Mouse (Mus musculus): ENCODE results near the gene Polh. TPM values are rescaled to one million over a fixed set of nuclear protein-coding genes. Genes with fewer than 3 reads are reported as not detected.

Gene Polh
- total RNA-seq, 2 experiments from 2014 or later, result 25.5 to 31.4 TPM

DNA sequence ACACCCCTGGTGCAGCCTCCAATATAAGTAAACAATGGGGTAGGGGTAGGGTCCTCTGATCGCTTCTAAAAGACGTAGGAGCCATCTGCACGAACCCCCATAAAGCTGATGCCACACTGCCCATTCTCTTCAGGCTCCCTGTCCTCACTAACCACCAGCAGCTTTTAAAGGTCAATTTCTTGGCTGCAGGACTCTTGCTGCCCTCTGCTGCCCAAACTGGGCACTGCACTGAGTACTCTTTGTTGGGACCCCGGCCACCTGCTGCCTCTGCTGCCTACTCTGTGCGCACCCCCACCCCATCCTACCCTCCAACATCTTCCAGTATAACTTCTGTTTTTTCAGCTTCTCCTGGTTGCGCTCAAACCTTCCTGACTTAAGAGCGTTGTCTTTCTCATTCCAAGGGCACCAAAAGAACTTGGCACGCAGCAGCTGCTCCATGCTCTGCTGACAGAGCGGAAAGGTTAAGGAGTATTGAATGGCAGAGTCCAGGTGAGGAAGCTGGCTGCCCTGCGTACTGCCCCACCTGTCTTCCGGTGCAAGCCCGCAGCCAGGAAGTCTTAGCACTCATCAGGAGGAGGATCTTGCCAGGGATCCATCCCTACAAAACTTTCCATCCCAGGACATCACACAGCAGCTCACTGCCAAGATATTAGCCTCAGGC lies 70.3 kb downstream of the Polh start:
- peak; percentile 89 for DNase-seq

DNA sequence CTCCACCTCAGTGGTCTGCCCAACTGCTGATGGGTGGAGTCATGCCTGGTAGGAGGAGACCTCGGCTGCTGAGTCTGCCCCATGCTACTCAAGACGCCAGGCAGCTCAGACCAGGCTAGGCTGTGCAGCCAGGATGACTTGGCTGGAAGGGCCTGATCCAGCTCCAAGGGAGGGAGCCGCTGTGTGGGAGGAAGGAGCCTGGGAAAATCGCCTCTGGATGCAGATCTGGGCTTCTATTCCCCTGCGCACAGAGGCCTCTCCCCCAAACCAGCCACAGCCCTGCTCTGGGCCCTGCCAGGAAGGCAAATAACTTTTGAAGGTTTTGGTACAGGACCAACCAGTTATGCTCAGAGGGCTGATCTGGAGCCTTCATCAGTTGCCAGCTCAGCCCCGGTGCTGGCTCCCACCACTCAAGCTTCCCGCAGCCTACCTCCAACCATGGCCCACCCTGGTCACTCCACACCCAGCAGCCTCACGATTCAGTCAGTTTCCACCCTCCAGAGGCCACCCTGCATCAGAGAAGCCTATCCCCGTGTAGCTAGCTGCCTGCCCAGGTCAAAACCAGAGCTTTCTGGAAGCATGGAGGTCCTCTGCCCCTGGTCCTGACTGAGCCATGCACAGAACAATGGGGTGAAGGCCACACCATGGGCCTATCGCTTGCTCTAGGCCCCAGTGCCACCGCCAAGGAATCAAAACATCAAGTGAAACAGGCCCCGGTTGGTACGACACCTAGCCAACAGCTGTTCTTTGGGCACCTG lies 72.5 kb downstream of the Polh start:
- peak; percentile 59 for DNase-seq

DNA sequence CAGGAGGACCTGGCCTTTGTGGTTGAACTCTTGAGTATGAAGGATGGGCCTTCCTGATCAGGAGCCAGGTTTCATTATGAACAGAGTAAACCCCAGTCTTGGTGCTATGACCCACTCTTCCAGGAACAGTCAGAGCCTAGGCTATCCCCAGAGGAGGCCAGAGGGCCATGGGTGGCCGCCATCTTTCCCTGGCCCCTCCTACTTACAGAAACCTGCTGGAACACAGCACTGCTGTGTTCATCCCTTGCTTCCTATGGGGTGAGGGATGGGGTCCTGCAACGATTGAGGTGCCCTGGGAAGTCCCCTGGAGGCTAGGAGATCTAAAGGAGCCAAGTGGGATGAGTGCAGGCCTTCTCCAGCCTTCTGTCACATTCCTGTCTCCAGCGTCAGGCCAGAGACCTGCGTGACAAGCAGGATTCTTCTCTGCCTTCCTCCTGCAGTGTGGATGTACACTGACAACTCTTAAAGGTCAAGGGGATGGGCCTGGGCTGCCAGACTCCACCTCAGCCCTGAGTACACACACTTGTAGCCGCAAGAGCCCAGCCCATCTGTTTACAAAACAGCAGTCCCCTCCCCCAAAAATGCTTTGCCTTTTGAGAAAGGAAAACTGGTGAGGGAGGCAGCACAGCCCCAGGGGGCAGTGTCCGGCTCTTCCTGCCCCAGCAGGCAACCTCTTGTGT lies 74.5 kb downstream of the Polh start:
- DNase-seq, result no peak

DNA sequence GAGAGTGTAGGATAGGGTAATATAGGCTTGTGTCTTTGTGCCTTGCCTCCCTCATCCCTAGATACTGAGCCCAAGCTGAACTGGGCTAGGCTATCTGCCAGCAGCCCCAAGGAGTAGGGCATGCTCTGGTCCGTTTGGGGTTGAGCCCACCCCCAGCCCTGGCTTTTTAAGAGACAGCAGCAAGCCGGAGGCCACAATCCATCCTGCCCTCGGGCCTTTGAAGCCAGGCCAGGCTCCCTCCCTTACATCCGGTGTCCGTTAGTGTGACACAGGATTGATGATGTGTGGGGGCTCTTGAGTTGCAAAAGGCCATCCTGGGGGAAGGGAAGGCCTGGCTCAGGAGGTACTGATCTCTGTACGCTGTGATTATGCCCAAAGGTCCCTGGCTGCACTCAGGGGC lies 75.8 kb downstream of the Polh start:
- DNase-seq, result peak; percentile 72

DNA sequence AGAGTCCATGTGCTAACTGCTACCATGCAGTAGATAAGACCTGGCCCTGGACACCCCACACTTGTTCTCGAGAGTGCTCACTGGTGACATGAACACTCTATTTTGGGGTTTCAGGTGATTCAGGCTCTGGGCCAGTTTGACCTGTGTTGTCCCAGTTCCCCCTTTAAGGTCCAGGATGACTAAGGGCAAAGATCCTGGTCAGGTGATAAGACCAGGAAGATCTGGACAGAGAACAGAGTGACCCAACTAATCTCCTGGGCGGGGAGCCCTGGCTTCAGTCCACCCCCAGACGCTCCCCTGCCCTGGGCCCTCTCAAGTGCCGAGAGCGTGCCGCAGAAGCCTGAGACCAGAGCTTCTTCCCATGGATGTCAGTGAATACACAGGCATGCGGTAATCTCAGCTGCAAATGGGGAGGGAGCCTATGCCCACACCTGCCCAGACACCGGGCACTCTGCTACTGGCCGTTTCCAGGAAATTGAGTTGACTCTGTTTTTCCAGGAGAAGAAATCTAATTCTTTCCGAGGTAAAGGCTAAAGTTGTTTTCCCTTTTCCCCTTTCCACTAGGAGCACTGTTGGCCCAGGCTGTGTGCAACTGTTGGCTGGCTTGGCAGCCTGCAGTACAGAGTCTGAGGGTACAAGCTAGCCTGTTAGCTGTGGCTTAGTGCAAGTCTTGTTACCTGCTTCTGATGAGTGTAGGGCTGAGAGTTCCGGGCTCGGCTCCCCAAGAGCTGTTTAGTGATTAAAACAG lies 78.3 kb downstream of the Polh start:
- no peak for DNase-seq

DNA sequence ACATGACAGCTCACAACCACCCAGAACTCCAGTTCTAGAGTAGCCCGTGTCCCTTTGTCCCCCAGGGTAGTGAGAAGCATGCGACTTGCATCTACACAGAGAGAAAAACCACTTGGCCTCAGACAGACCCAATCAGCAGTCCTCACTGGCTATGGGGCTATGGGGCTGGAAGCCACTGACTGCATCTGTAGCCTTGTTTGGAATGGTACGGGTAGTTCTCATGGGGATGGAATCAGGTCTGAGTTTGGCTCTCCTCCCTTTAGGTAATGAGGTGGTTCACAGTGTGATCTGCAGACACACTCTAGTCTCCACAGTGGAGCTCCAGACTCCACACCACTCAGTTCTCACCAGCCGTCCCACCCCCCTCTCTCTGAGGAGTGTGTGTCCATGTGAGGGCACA lies 79.2 kb downstream of the Polh start:
- DNase-seq, result no peak

DNA sequence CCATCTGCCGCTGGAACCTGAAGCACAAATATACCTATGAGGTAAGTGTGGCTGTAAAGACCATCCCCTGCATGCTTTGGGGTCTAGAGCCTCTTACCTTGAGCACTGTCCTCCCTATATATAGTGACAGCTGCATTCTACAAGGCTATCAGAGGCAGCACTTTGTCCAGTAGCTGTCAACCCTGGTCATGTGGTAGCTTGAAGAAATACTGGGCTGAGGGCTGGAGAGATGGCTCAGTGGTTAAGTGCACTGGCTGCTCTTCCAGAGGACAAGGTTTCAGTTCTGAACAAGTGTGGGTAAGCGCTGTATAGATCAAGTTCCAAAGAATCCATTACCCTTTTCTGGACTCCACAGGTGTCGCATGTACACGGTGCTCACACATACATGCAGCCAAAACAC lies 79.7 kb downstream of the Polh start:
- DNase-seq, result no peak

Small RNA genes within 50 kb of the gene (microRNA-seq; reads per million reads assigned to microRNA genes)
- not detected for gene Mir693

Other genes starting within 250 kb of the Polh start
- 100 to 1,000 TPM; 305 to 366 TPM for gene Vegfa, start 170.3 kb downstream of the Polh start, total RNA-seq (2021)
- gene Mrps18a, start 91.7 kb downstream of the Polh start, total RNA-seq (2021), result 100 to 1,000 TPM in 1 of 2 experiments, 10 to 100 TPM in 1; 100.0 to 108 TPM
- gene Rsph9, start 58.4 kb downstream of the Polh start, total RNA-seq (2021), result 1 to 10 TPM; 5.0 to 6.3 TPM
- gene Mad2l1bp, start 49.1 kb downstream of the Polh start, total RNA-seq (2021), result 10 to 100 TPM; 14.1 to 15.0 TPM
- 10 to 100 TPM; 66.5 to 94.0 TPM for gene Gtpbp2, start 41.6 kb downstream of the Polh start, total RNA-seq (2021)
- 10 to 100 TPM; 43.6 to 48.5 TPM for gene Xpo5, start 137 bp upstream of the Polh start, total RNA-seq (2021)
- gene Polr1c, start 45.4 kb upstream of the Polh start, total RNA-seq (2021), result 10 to 100 TPM; 68.3 to 72.3 TPM
- gene Yipf3, start 45.4 kb upstream of the Polh start, total RNA-seq (2021), result 100 to 1,000 TPM; 105 to 121 TPM
- 1 to 10 TPM; 3.4 to 3.8 TPM for gene Lrrc73, start 50.9 kb upstream of the Polh start, total RNA-seq (2021)
- 10 to 100 TPM; 42.0 to 52.6 TPM for gene Tjap1, start 80.4 kb upstream of the Polh start, total RNA-seq (2021)
- gene Dlk2, start 94.8 kb upstream of the Polh start, total RNA-seq (2021), result 1 to 10 TPM in 1 of 2 experiments, under 1 TPM in 1; 0.78 to 1.3 TPM
- 10 to 100 TPM in 1 of 2 experiments, 1 to 10 TPM in 1; 8.2 to 14.2 TPM for gene Abcc10, start 125.7 kb upstream of the Polh start, total RNA-seq (2021)
- gene Zfp318, start 181.1 kb upstream of the Polh start, total RNA-seq (2021), result 10 to 100 TPM; 24.6 to 30.7 TPM
- under 1 TPM; 0.39 to 1.00 TPM for gene Crip3, start 226.3 kb upstream of the Polh start, total RNA-seq (2021)
- gene Slc22a7, start 235.8 kb upstream of the Polh start, total RNA-seq (2021), result 10 to 100 TPM in 1 of 2 experiments, 1 to 10 TPM in 1; 5.4 to 14.6 TPM

Measured in adrenal gland, postnatal 10 days (tissue).